Mouse (Mus musculus) liver, embryonic 14.5 days (tissue): ENCODE data around the gene Swsap1.

Source experiments
- CTCF ChIP-seq: IDR thresholded peaks from 2 replicates; pipeline ENCODE4 v1.5.1; 2016; ENCODE audit warnings: antibody characterized with exemption, low read depth, control low read depth
- EP300 ChIP-seq: IDR thresholded peaks from 2 replicates; pipeline ENCODE4 v1.6.1; 2016; ENCODE audit warnings: antibody characterized with exemption, low read depth

GRCm38 (mm10) chr9:21988421-21989101 is 33.0 kb downstream of the Swsap1 start:
- TF ChIP-seq EP300 (no peak), CTCF (no peak)
